Mouse (Mus musculus) telencephalon, adult 2 months (tissue): ENCODE results near the gene Ppard.

Experiments
- DNase-seq: peaks from one replicate; pipeline ENCODE4 v3.0.0-alpha.2; 2011; ENCODE audit warnings: low read depth, low spot score

Gene Ppard

DNA sequence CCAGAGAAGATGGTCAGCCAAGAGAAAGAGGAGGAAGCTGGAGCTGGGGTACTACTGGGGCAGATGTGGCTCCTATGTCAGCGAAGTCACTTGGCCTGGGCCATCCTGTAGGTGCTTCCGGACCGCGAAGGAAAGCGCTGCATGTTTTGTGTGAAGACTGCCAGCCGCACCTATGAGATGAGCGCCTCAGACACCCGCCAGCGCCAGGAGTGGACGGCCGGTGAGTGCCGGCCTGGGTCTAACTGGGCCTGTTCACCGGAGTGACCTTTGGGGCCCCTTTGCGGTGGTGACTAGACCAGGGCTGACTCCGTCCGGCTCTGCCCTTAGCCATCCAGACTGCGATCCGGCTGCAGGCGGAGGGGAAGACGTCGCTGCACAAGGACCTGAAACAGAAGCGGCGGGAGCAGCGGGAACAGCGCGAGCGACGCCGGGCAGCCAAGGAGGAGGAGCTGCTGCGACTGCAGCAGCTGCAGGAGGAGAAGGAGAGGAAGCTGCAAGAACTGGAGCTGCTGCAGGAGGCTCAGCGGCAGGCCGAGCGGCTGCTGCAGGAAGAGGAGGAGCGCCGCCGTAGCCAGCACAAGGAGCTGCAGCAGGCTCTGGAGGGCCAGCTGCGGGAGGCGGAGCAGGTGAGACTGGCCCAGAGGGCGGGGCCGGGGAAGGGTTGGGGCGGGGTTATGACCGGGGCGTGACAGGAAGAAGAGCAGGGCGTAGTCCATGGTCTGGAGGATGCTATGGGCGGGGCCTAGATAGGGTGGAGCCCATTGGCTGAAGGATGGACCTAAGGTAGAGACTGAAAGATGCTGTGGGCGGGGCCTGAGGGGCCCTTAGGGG is 8.7 kb upstream of the Ppard start:
- peak; percentile 86 for DNase-seq

GRCm38 (mm10) chr17:28224615-28225014 is 7.9 kb upstream of the Ppard start:
- DNase-seq, result no peak

GRCm38 (mm10) chr17:28226014-28226413 is 6.5 kb upstream of the Ppard start:
- peak; percentile 90 for DNase-seq

DNA sequence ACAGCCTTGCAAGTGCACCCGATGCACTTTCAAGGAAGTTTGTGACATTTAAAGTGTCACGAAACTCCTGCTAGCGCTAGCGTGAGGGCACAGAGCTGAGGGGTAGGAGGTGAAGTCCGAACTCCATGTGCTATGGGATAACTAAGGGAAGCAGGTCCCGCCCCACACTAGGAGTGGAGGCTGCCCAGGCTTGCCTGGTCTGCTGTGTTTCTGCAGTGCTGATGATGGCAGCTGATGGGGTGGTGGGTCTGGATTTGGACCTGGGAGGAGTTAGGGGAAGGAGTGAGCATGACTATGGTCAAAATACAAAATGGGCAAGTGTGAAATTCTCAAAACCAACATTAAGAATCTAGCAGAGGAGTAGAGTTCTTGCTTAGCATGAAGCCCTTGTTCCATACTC is 2.0 kb upstream of the Ppard start:
- DNase-seq, result no peak

- no peak for DNase-seq
Observed at GRCm38 (mm10) chr17:28231026-28231736, 1.3 kb upstream of the Ppard start.

DNA sequence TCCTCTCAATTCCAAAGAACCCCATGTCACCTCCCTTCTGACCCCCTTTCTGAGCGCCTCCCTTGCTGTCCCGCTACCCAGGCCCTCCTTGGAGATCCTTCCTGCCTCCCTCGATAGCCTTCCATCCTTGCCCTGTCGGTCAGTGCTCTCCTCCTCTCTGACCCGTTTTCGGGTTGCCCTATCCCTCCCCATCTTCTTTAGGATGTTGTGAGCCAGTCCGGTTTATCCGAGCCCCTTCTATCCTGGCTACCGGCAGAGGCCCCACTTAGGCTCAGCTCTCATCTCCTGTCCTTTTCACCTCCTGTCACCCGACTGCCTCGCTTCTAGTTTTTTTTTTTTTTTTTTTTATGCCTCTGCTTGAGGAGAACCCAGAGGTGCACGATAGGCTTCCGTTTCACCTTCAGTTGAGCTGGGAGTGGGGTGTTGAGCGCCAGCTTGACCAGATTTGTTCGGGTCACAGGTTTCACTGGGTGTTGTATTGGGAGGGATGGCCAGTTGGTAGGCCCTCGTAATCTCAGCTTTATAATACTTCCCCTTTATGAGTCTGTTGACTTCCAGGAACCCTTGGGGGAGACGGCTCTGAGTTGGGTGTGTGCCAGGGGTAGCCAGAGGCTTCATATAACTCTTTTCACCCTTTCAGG is 711 bp downstream of the Ppard start:
- no peak for DNase-seq

GRCm38 (mm10) chr17:28234641-28235040 is 2.1 kb downstream of the Ppard start:
- no peak for DNase-seq

DNA sequence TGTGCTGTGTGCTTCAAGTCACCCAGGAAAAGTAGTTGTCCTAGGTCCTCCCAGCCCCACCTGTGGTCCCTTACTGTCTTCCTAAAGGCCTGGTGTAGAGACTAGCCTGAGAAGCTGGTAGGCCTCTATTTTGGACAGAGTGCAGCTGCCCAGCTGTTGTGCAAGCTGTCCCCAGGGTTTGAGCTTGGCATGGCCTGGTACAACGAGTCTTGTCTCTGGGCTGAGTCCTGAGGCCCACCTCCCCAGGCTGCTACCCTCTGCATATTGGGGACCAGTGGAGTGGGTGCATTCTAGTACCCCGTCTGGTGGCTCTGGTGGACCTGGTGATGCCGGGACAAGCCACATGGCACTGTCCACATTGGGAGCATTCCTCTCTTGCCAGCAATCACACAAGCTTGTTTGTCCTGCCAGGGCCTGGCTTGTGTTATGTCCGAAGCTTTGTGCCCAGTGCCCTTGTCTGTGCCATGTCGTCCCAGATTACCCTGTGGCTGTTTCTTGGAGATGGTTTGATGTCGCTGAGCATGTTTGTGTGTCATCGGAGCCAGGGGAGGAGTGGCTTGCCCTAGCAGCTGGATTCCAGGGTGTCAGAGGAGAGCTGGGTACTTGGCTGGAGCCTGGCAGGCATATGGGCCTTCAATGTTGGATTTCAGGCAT is 3.6 kb downstream of the Ppard start:
- DNase-seq, result no peak

DNA sequence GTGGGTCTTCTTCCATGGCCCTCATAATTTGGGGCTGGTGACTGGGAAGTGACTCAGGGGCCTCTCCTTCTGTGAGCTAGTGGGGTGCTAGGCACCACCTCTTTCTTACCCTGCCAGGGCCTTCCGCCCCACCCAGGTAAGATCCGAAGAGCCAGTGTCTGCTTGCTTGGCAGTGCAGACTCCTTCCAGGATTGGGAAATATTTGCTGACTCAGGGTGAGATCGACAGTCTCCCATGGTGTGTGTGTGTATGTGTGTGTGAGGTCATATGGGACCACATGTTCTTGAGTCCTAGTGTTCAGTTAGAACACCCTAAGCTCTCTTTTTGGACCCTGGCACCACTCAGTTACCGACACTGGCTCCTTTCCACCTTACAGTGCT is 4.1 kb downstream of the Ppard start:
- no peak for DNase-seq

- DNase-seq, result no peak
Observed at GRCm38 (mm10) chr17:28237362-28237761, 4.9 kb downstream of the Ppard start.

GRCm38 (mm10) chr17:28237874-28238273 is 5.4 kb downstream of the Ppard start:
- DNase-seq, result no peak

DNA sequence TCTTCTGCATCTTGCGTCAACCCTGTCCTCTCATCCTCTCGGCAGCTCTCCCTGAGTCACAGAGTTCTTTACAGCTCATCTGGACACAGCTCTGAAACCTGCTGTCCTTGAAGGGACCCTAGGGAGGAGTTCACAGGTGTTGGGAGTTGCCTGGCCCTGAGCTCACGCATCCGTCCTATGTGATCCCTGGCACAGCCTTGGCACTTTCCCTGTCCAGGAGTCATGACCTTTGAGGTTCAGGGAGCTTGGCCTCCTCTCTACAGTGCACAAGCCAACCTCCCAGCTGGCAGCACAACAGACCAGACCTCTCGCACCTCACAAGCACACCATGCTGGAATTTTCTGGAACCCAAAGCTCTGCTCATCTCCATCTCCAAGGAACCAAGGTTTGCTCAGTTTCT is 8.3 kb downstream of the Ppard start:
- no peak for DNase-seq

- no peak for DNase-seq
Observed at GRCm38 (mm10) chr17:28242296-28242695, 9.8 kb downstream of the Ppard start.

GRCm38 (mm10) chr17:28244214-28244613 is 11.7 kb downstream of the Ppard start:
- DNase-seq, result no peak

DNA sequence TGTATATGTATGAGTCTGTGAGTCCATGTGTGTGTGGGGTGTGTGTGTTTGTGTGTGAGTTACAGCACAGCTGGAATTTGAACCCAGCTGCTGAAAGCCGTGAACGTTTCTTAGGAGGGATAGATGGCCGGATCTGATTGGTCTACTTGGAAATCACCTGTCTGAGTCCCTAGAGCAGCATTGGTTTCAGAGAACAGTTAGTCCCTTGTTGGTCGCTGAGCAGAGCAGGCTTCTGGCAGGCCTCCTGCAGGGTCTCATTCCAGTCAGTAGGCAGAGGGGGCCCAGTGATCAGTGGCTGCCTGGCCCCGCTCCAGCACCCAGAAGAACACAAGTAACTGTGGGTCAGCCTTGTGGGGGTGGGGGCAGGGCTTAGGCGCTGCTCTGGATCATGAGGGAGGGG is 12.2 kb downstream of the Ppard start:
- no peak for DNase-seq

GRCm38 (mm10) chr17:28246640-28247039 is 14.1 kb downstream of the Ppard start:
- no peak for DNase-seq

DNA sequence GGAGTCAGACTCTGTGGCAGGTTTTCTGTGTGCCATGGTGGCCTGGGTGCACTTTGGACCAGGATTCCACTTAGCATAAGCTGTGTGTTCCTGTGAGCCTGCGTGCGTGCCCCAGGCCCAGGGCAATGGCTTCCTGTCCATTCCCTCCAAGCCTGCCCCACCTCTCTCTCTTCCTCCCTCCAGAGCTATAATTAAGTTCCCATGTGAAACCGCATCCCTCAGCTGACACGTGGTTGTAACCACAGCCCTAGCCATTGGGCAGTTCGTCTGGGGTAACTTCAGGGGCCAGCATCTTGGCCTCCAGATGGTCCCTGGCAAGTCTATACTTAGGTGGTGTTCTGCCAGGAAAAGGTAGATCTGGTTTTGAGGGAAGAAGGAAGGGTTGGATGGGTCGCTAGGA is 15.1 kb downstream of the Ppard start:
- no peak for DNase-seq

DNA sequence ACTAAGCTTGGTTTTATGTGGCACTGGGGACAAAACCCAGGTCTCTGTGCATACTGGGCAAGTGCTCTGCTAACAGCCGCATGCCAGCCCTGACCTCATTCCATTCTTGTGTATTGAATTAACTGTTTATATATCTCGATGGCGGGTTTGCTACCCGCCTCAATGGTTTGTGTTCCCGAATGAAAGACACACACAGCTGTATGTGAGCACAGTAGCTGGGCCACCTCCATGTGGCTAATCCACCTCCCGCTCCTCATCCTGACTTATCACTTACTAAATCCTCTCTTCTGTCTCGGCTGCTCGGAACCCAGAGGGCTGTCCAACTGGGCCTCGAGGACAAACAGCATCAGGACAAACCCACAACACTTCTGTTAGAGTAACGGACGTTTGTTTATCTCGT is 16.6 kb downstream of the Ppard start:
- DNase-seq, result no peak

- DNase-seq, result no peak
Observed at GRCm38 (mm10) chr17:28251579-28252280, 19.2 kb downstream of the Ppard start.

DNA sequence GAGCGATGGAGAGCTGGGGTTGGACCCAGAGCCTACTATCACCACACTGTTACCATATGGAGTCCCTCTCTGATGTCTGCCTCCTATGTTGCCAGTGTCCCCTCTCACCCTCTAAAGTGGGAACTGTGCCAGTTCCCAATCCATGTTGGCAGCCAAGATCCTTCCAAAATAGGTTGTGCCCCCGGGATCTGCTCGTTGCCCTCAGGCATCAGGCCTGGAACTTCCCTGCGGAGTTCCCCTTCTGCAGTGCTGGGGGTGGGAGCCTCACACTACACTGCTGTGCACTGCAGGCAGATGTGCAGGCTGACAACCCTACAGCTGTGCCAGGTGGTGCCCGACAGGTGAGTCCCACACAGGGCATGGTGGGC is 19.8 kb downstream of the Ppard start:
- no peak for DNase-seq

DNA sequence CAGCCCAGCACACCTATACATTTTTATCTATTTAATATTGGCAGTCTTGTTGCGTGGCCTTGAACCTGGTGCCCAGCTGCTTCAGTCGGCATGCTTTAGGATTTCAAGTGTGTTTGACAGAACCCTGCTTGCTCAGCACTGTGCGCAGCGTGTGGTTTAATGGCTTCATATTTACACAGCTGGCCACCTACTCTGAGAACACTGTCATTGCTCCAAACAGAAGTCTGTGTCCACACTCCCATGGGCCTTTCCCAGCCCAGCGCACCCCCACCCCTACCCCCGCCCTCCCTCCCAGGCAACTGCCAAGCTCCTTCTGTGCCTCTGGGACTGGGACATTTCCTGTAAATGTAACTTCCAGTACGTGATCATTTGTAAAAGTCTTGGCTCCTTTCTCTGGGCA is 20.7 kb downstream of the Ppard start:
- DNase-seq, result no peak

GRCm38 (mm10) chr17:28254804-28255203 is 22.3 kb downstream of the Ppard start:
- DNase-seq, result no peak
